Mouse (Mus musculus) kidney, embryonic 16.5 days (tissue): ENCODE data around the gene Dctd. TPM values are rescaled to one million over a fixed set of nuclear protein-coding genes. Genes with fewer than 3 reads are reported as not detected.

Source experiments
- ATAC-seq: fragments of 200-750 bp; cut with Nextera tagmentation; 2 replicates; pipeline ENCODE4 v1.8.0; 2017; ENCODE audit warnings: moderate TSS enrichment; ENCODE audit not compliant: low FRiP score, low TSS enrichment
- H3K27ac ChIP-seq: fragments of 300-500 bp; sonication (generic); 2 replicates; pipeline ENCODE4 v1.5.1; 2014; ENCODE audit warnings: low read length
- H3K27me3 ChIP-seq: fragments of 300-500 bp; sonication (generic); 2 replicates; pipeline ENCODE4 v1.6.1; 2014; ENCODE audit warnings: low read length, control low read depth, mixed read lengths; ENCODE audit not compliant: insufficient read depth
- H3K36me3 ChIP-seq: fragments of 300-500 bp; sonication (generic); 2 replicates; pipeline ENCODE4 v1.6.1; 2014; ENCODE audit warnings: low read length, control low read depth, mixed read lengths; ENCODE audit not compliant: insufficient read depth
- H3K4me1 ChIP-seq: fragments of 300-500 bp; sonication (generic); 2 replicates; pipeline ENCODE4 v1.6.1; 2014; ENCODE audit warnings: low read length, control low read depth, mixed read lengths; ENCODE audit not compliant: insufficient read depth
- H3K4me2 ChIP-seq: fragments of 300-500 bp; sonication (generic); replicated peaks from 2 replicates; pipeline ENCODE4 v1.6.1; 2014; ENCODE audit warnings: low read depth, low read length
- H3K4me3 ChIP-seq: fragments of 300-500 bp; sonication (generic); 2 replicates; pipeline ENCODE4 v1.5.1; 2014; ENCODE audit warnings: mild to moderate bottlenecking, low read length
- H3K9ac ChIP-seq: fragments of 300-500 bp; sonication (generic); replicated peaks from 2 replicates; pipeline ENCODE4 v1.6.1; 2014; ENCODE audit warnings: low read length
- H3K9me3 ChIP-seq: fragments of 300-500 bp; sonication (generic); 2 replicates; pipeline ENCODE4 v1.6.1; 2016; ENCODE audit warnings: low read length, control low read depth
- WGBS: fragments of 180-500 bp; shearing (Covaris S2); extraction: QIAGEN DNeasy Blood & Tissue Kit; methylation state at CpG from one replicate; pipeline ENCODE4 v1.1.7; 2014; 5-methylcytosine and 5-hydroxymethylcytosine counted together
- polyA plus RNA-seq: library from polyadenylated mRNA; unstranded; fragments of >200 nt; fragmentation: Nextera tagmentation; extraction: Ambion mirVana; gene quantifications from 2 replicates; pipeline ENCODE4 v1.2.1, GENCODE M21; 2015

Dctd gene
- 37.1 and 38.8 TPM in 2 replicates for polyA plus RNA-seq

DNA sequence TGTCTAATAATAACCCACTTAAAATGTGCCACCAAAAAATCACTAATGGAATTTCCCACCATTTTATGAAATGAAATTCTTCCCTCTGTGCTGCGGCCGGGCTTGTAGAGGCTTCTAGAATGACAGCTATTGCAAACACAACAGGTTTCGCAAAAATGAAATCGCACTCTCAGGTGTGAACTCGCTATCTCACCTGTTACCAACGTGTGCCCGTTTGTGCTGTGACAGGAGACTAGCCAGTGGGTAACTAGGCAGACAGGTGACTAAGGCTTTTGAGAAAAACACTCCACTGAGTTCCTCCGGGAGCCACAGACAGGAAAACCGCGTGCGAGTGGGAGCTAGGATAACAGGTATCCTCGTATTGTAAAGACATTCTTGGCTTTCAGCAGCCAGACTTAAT, at the start of gene Dctd:
Gene Dctd, plus strand, starts transcription at position 301 of the 400 bp plus-strand sequence.
- H3K9me3 ChIP-seq: no peaks in the 10 kb centered on the region
- no peak for ATAC-seq
- H3K9ac ChIP-seq: 0 out of 2 replicates have a peak within 1 kb of the TSS, but pooled peaks have one; percentile 43
- H3K27ac ChIP-seq: no peak within 1 kb of the TSS; the same call in 1 of the 2 replicates
- peak within 1 kb of the TSS; percentile 41 for H3K4me3 ChIP-seq
- WGBS: 91% methylated on average over 12 of the region's 12 CpGs
- no peaks in the 10 kb centered on the region for H3K27me3 ChIP-seq
- peaks cover 18% of the 10 kb centered on the region; the same call in 1 of the 2 replicates for H3K4me1 ChIP-seq
- H3K36me3 ChIP-seq: no peaks in the 10 kb centered on the region
- H3K4me2 ChIP-seq: peak within 1 kb of the TSS; percentile 61

DNA sequence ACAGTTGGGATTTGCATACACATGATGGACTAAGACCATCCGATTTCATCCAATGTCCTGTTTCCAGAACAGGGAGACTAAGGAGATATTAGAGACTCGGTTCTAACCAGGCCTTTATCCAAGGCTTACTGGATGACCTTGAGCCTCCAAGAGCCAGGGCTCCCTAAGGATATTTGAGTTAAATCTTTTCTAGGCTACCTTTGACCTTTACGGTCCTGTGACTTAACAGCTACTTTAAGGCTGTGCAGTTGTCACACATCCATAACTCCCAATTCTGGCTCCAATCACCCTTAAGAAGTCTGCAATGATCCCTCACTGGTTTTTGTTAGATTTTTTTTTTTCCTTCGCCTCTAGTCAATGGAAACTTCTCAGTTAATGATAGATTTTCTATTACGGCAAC, 45.3 kb upstream of the Dctd start:
- H3K9ac ChIP-seq: no peak overlapping the region
- no peak overlapping the region for H3K27ac ChIP-seq
- no peaks in the 10 kb centered on the region for H3K9me3 ChIP-seq
- H3K27me3 ChIP-seq: no peaks in the 10 kb centered on the region
- H3K4me2 ChIP-seq: no peak overlapping the region
- 70% methylated on average over 5 of the region's 5 CpGs for WGBS
- no peak for ATAC-seq
- no peaks in the 10 kb centered on the region for H3K36me3 ChIP-seq
- no peak overlapping the region for H3K4me3 ChIP-seq
- H3K4me1 ChIP-seq: 0 out of 2 replicates have a peak, but pooled peaks cover 5% of the 10 kb centered on the region

DNA sequence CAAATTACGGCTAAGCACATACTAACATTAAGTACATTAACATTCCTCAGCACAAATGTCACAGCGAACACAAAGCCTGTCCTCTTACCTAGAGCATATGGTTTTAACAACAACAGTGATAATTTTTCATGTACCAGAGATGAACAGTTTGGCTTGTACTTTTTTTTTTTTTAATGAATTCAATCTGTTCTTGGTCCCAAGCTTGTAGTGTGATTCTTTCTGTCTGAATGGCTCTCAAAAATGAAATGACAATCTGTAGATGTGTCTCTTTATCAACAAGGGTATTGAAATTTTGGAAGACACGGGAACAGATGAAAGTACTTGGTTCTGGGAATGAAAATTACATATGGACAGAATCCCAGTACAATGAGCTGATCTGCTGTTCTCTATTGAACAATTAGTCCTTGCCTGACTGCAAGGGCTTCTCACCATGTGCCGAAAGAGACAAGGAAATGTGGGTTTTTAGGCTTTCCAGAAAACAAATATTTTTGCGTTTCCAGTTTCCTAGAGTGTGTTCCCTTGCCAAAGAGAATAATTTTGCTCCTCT, 35.3 kb upstream of the Dctd start:
- Histone ChIP-seq H3K4me3 (no peak overlapping the region), H3K27me3 (no peaks in the 10 kb centered on the region), H3K36me3 (no peaks in the 10 kb centered on the region), H3K27ac (no peak overlapping the region), H3K4me2 (no peak overlapping the region), H3K9ac (no peak overlapping the region), H3K4me1 (no peaks in the 10 kb centered on the region; the same call in 1 of the 2 replicates), H3K9me3 (no peaks in the 10 kb centered on the region)
- 82% methylated on average over 5 of the region's 5 CpGs for WGBS
- ATAC-seq: no peak

DNA sequence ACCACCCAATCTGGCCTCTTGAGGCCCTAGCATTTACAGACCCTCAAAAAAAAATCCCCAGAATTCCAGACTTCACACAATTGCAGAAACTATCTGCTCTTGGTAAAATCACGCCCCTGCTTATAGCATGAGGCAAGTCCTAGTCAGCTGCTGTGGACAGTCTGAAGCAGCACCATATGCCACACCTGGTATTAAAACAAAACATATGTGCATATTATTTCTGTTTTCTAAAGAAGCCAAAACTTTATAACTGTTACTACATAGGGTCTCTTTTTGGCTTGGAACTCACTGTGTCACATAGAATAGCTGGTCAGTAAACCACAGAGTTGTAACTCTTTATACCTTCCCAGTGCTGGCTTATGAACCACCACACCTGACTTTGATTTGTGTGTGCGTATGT, 24.7 kb upstream of the Dctd start:
- no peak for ATAC-seq
- WGBS: 96% methylated on average over 2 of the region's 2 CpGs

DNA sequence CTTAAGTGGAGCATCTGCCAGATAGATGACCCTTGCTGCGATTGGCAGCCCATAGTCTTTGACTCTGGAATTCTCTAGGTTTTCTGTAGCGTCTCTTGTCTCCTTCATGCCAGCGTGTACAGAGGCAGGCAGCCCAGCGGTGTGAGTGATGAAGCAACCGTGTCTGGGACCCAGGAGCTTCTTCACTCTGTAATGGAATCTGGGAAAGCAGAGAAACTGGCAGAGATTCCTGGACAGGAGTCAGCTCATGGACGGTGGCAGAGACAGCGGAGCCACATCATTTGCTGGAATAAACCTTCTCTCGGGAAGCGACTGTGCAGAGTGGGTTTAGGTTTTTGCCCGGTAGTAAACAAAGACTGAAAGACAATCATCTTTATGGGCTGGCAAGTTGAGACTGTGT, 16.5 kb upstream of the Dctd start:
- no peak for ATAC-seq
- Histone ChIP-seq H3K4me2 (no peak overlapping the region), H3K36me3 (no peaks in the 10 kb centered on the region), H3K9ac (no peak overlapping the region), H3K4me3 (no peak overlapping the region), H3K4me1 (no peaks in the 10 kb centered on the region), H3K27me3 (no peaks in the 10 kb centered on the region), H3K9me3 (no peaks in the 10 kb centered on the region), H3K27ac (no peak overlapping the region)
- WGBS: 78% methylated on average over 10 of the region's 10 CpGs

More for the DNA sequence above, 24.7 kb upstream of the Dctd start:
- no peaks in the 10 kb centered on the region for H3K9me3 ChIP-seq
- no peak overlapping the region for H3K27ac ChIP-seq
- no peaks in the 10 kb centered on the region for H3K36me3 ChIP-seq
- H3K4me1 ChIP-seq: no peaks in the 10 kb centered on the region
- H3K4me2 ChIP-seq: no peak overlapping the region
- no peak overlapping the region for H3K4me3 ChIP-seq
- H3K9ac ChIP-seq: no peak overlapping the region
- no peaks in the 10 kb centered on the region for H3K27me3 ChIP-seq

DNA sequence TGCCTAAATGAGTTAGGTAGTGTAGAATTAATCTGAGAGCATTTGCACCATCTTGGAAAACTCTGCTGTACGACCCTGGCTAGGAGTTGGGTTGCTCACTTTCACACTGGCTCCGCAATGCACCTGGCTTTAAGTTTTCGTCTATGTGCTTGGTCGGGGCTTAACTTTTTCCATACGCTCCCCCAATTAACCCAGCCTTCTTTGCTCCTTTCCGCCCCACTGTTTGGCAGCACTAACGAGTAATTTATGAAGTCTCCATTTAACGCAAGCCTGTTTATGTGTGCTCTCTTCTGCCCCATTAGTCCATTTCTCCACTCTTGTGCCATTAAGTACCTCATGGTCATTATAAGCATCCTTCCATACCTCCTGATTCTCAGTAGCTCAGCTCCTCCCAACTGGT, 8.2 kb upstream of the Dctd start:
- Histone ChIP-seq H3K27ac (no peak overlapping the region), H3K36me3 (no peaks in the 10 kb centered on the region), H3K9ac (no peak overlapping the region), H3K4me3 (no peak overlapping the region), H3K9me3 (no peaks in the 10 kb centered on the region), H3K4me2 (no peak overlapping the region), H3K27me3 (no peaks in the 10 kb centered on the region), H3K4me1 (no peaks in the 10 kb centered on the region)
- ATAC-seq: no peak
- 76% methylated on average over 8 of the region's 8 CpGs for WGBS

DNA sequence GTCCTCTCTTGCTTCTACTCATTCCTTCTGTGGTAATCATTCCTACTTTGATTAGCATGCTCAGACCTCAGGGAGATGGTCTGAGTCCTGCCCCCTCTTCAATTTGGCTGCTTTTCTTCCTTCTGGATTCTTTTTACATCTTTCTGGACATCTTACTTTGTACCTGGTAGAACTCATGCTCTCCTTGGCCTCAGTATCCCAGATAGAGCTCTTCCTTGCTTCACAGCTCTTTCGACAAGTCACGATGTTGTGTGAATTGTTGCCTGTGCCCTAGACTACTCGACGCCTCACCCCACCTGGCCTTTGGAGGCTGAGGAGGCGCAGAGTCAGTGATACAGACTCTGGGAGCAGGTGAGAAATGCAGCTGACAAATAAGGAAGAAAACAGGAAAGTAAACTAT, 3.5 kb upstream of the Dctd start:
- WGBS: 71% methylated on average over 5 of the region's 5 CpGs
- Histone ChIP-seq H3K27ac (no peak overlapping the region), H3K9ac (no peak overlapping the region)

DNA sequence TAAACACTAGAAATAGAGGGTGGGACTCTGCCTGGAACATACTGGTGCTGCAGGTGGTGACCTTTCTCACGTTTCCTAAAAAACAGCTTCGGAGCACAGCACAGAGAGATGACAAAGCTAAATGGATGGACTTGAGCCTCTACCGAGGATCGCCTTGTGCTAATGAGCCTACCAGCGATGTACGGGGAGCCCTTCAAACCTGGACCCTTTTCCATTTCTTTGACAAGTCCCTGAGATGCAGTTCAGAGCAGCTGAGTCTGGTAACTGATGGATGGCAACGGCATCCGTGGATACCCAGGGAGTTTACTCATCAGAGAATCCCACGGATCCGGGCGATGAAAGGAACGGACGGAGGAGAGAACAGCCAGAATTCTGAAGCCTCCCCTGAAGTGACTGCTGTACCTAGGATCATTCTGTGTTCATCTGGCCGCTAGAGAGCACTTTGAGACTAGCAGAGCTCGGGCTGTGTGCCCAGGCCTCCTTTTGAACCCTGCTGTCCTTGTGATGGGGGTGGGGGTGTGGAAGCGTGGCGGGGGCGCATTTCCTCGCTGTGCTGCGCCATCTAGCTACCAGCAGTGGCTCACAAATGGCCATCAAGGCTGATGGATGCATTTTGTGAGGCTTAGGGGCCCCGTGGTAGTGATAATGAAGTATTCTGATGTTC, 1.6 kb upstream of the Dctd start:
- Histone ChIP-seq H3K9ac (peak overlapping the region; percentile 59), H3K4me1 (peaks cover 18% of the 10 kb centered on the region; the same call in 1 of the 2 replicates), H3K27ac (no peak overlapping the region), H3K4me2 (peak overlapping the region; percentile 61), H3K36me3 (no peaks in the 10 kb centered on the region), H3K27me3 (no peaks in the 10 kb centered on the region), H3K4me3 (peak overlapping the region; percentile 41), H3K9me3 (no peaks in the 10 kb centered on the region)
- ATAC-seq: peak; percentile 92
- WGBS: 7% methylated on average over 21 of the region's 21 CpGs

More for the DNA sequence above, 3.5 kb upstream of the Dctd start:
- Histone ChIP-seq H3K9me3 (no peaks in the 10 kb centered on the region), H3K4me3 (no peak overlapping the region), H3K4me1 (peaks cover 14% of the 10 kb centered on the region; the same call in 1 of the 2 replicates), H3K4me2 (no peak overlapping the region), H3K27me3 (no peaks in the 10 kb centered on the region), H3K36me3 (no peaks in the 10 kb centered on the region)
- ATAC-seq: no peak

DNA sequence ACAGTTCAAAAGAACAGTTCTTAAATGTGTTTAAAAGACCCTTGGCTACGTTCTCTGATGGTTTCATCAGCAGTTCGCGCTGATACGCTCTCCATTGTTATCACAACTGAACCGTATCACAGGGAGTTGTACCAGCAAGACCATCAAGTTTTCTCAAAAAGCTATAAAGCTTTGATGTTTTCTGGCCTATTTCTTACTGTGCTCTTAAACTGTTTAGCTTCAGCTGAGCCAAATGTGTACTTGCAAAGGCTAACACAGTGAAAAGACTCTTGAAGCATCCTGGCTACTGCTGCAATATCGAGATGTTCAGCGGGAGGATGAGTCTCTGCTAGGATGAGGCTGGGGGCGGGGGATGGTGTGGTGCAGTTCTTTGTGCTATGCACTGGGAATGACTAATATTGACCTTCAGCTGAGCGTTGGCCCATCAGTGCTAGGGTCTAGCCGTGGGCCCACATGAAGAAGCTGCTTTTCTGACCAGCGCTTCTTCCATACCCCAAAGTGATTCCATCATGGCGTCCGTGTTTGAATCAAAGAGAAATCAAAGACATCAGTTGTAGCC, 732 bp upstream of the Dctd start:
- H3K36me3 ChIP-seq: no peaks in the 10 kb centered on the region
- no peaks in the 10 kb centered on the region for H3K27me3 ChIP-seq
- H3K9ac ChIP-seq: 0 out of 2 replicates have a peak overlapping the region, but pooled peaks have one; percentile 43
- ATAC-seq: no peak
- no peak overlapping the region for H3K27ac ChIP-seq
- peaks cover 18% of the 10 kb centered on the region; the same call in 1 of the 2 replicates for H3K4me1 ChIP-seq
- H3K9me3 ChIP-seq: no peaks in the 10 kb centered on the region
- peak overlapping the region; percentile 41 for H3K4me3 ChIP-seq
- WGBS: 64% methylated on average over 13 of the region's 13 CpGs
- peak overlapping the region; percentile 61 for H3K4me2 ChIP-seq
